Mouse (Mus musculus) liver, adult 2 months (tissue): Measurements from ENCODE around the gene Tut7.

Experiments
- CTCF ChIP-seq: fragments of 200-500 bp; IDR thresholded peaks from 2 replicates; pipeline ENCODE4 v1.5.1; 2011; ENCODE audit warnings: low read depth, low read length, control low read depth
- POLR2A ChIP-seq: fragments of 200-500 bp; IDR thresholded peaks from 2 replicates; pipeline ENCODE4 v1.6.1; 2011; ENCODE audit warnings: low read length, control low read depth; ENCODE audit not compliant: insufficient read depth; ENCODE audit errors: extremely low read depth

- no peak for TF ChIP-seq CTCF
- no peak for TF ChIP-seq POLR2A
These were observed 9.5 kb upstream of the Tut7 start for GRCm38 (mm10) chr13:59832454-59832853.
